Comparison of ENCODE assay signal across 9 mouse cellular contexts in the genomic region with DNA sequence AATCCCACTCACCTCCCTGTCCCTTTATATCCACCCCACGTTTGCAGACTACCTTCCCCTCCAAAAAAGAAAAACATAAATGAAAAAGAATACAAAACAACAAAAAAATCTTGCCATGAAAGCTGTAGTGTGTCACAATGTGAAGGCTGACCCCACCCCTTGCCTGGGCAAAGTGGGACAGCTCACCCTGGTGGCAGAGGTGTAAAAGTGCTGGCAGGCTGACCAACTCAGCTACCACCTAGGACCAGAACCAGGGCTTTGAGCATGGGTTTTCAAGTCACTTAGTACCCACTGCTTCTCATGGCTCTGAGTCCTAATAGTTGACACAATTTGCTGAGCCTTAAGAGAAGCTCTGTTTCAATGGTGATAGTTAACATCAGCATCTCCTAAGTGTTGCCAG.
DNase-seq lines count a peak whose midpoint lies in the region; TF ChIP-seq lines count a peak whose summit lies in the region.
"Had no signal": no experiment of that assay in that cellular context is flagged by ENCODE, and none has a peak within 500 bp of the region (broad histone marks: within the 10 kb centered on the region; RNA-seq: fewer than 3 reads in every experiment).

No protein-coding gene starts in this region.

- H3K4me1 ChIP-seq in ES-E14 (ENCODE audit: control insufficient read depth in 2 of 2, insufficient read depth in 2 of 2, low read length in 2 of 2, poor library complexity in 1 of 2) = no peaks in the 10 kb centered on the region

- H3K27ac ChIP-seq in ES-E14 (ENCODE audit: insufficient read depth, low read depth, low read length, poor library complexity, severe bottlenecking) = no peak overlapping the region

- no peak overlapping the region for H3K4me3 ChIP-seq in ES-E14 (ENCODE audit: insufficient read depth in 1 of 2, low read depth in 1 of 2, low read length in 2 of 2, poor library complexity in 1 of 2, severe bottlenecking in 1 of 2)
- H3K4me3 ChIP-seq: myocyte had no signal

- H3K9me3 ChIP-seq in ES-E14 (ENCODE audit: control insufficient read depth, insufficient read depth, low read depth, low read length) = no peaks in the 10 kb centered on the region

- no peaks in the 10 kb centered on the region for H3K36me3 ChIP-seq in ES-E14 (ENCODE audit: control insufficient read depth, insufficient read depth, low read length, poor library complexity, severe bottlenecking)

- no peak overlapping the region for H3K9ac ChIP-seq in ES-E14 (ENCODE audit: insufficient read depth, low read depth, low read length, poor library complexity, severe bottlenecking)

- peak; percentile 4 to 29 for DNase-seq in adrenal gland, adult (ENCODE audit: inconsistent age in 2 of 2, low spot score in 1 of 2)
- DNase-seq in adrenal gland, adult 8-10 months = no peak
- peak; percentile 10 for DNase-seq in kidney, postnatal 10 days
- no peak for DNase-seq in kidney, adult 18-20 months
- DNase-seq in ES-E14 (ENCODE audit: low read depth, low spot score) = peak; percentile 48
- peak; percentile 41 for DNase-seq in heart, postnatal 4 days
- DNase-seq in right cerebral cortex, adult 18-20 months = no peak
- DNase-seq in frontal cortex, postnatal 25 days (ENCODE audit: low spot score in 2 of 2) = no peak

- in situ Hi-C loops in ES-E14 (cut with MboI; ENCODE audit: low sequenced_read_pairs in 2 of 2, unreplicated experiment in 2 of 2) = no loop called here

TF ChIP-seq in ES-E14, 5 proteins besides CTCF, POLR2A, EP300 and RAD21:
- TF ChIP-seq HCFC1 (IDR thresholded peaks at IDR 0.05; ENCODE audit: borderline replicate concordance, insufficient read depth, low read length) = no peak
- no peak for TF ChIP-seq ZNF384 (IDR thresholded peaks at IDR 0.05; ENCODE audit: low read depth, low read length)
- peak; percentile 25; the same call in 1 of the 2 replicates for TF ChIP-seq ZC3H11A (IDR thresholded peaks at IDR 0.05; ENCODE audit: borderline replicate concordance, low read depth, low read length)
- TF ChIP-seq MAFK (IDR thresholded peaks at IDR 0.05; ENCODE audit: insufficient read depth, low read depth, low read length) = no peak
- TF ChIP-seq CHD2 (IDR thresholded peaks at IDR 0.05; ENCODE audit: low read depth, low read length) = no peak

Comparison
In these comparisons a context has a peak if more than half of its experiments do, and no peak if none do; other contexts are left out.
1. DNase-seq: peak in adrenal gland, adult (2 of 2), kidney, postnatal 10 days (single experiment), ES-E14 (single experiment) and heart, postnatal 4 days (single experiment); none in adrenal gland, adult 8-10 months (single experiment), kidney, adult 18-20 months (single experiment), right cerebral cortex, adult 18-20 months (single experiment) and frontal cortex, postnatal 25 days (0 of 2).